Mouse (Mus musculus) embryo, embryonic 10.5 days (tissue): ENCODE results near the gene Hoxd4.
A peak's percentile ranks its signal among the peaks of the same experiment; 100 is the strongest.

Experiments used
- DNase-seq: peaks from one replicate; pipeline ENCODE4 v3.0.0-alpha.2; 2015; ENCODE audit warnings: low spot score

Hoxd4 gene

DNA sequence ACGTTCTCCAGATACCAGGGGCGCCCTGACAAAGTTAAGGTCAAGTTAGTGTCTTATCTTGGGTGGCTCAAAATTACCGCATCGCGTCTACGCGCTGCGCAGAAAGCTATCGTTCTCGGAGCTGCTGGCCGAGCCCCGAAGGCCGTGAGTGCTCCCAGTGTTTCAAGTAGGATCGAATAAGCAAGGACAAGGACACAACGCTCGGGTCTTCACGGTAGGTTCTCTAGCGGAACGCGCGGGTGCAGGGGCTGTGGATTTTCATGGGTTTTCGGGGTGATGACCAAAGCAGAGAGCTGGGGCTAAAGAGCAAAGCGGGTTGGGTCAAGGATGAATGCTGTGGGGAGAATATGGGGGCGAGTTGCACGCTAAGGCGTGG lies 32.1 kb upstream of the Hoxd4 start:
- no peak for DNase-seq

DNA sequence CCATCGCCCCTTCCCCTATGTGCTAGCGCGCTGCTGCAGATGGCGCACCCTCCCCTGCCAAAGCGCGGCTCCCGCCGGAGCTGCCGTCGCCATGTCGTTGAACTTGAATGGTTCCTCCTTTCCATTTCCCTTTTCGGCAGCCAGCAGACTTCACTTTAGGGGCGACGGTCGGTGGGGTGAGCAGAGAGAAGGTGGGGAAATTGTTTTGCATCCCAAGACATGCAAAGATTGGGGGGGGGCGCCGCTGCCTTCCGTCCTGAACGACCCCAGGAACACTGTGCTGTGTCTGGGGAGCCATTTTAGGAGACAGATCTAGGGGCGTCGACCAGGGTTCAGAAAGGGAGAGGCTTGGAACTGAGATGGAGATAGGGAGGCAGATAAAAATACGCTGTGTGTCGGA lies 31.7 kb upstream of the Hoxd4 start:
- DNase-seq: no peak

- no peak for DNase-seq
These were observed 30.9 kb upstream of the Hoxd4 start for GRCm38 (mm10) chr2:74680561-74681398.

GRCm38 (mm10) chr2:74681594-74682531 lies 29.9 kb upstream of the Hoxd4 start:
- DNase-seq: no peak

DNA sequence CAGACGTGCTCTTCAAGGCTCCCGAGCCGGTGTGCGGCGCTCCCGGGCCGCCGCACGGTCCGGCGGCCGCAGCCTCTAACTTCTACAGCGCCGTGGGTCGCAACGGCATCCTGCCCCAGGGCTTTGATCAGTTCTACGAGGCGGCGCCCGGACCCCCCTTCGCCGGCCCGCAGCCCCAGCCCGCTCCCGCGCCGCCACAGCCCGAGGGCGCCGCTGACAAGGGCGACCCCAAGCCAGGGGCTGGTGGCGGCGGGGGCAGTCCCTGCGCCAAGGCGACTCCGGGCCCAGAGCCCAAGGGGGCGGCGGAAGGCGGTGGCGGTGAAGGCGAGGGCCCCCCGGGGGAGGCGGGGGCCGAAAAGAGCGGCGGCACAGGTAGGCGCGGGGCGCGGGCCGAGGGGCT lies 28.9 kb upstream of the Hoxd4 start:
- DNase-seq: no peak

DNA sequence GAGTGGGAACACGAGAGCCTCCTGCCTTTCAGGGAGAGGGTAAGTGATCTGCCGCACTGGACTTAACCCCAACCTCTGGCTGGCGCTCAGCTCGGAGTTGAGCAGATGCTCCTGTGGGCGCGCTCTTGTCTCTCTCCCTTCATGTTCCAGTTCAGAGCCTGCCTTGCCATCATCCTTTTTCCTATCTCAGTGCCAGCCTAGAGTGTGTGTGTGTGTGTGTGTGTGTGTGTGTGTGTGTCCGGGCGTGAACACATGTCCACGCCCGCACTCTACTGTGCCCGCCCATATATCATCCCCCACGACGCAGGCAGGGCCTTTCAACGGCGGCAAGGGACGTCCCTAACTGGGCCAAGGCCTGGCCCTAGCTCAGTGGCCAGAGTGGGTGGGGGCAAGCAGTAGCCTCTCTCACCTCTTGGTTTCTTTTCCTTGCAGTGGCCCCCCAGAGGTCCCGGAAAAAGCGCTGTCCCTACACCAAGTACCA lies 28.2 kb upstream of the Hoxd4 start:
- no peak for DNase-seq

DNA sequence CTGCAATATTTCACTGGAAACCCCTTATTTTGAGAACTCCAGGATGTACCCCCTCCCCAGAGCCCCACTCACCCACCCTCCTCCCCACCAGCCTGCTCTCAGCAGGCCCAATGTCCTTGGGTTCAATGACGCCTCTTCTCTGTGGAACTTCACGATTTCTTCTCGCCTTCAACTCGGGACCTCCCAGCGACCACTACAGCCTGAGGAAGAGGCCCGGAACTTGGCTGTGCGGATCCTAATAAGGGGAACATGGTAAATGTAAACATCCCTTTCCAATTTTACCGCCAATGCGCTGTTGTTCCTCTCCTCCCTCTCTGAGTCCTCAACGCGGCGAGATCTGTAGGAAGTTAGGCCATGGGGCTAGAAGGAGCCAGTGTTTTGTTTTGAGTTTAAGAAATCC lies 27.6 kb upstream of the Hoxd4 start:
- DNase-seq: no peak

- DNase-seq: no peak
These were observed 26.6 kb upstream of the Hoxd4 start for GRCm38 (mm10) chr2:74685059-74685603.

GRCm38 (mm10) chr2:74686301-74686987 lies 25.3 kb upstream of the Hoxd4 start:
- peak; percentile 93 for DNase-seq

GRCm38 (mm10) chr2:74686988-74687697 lies 24.6 kb upstream of the Hoxd4 start:
- no peak for DNase-seq

- no peak for DNase-seq
These were observed 23.8 kb upstream of the Hoxd4 start for GRCm38 (mm10) chr2:74687698-74688555.

- no peak for DNase-seq
These were observed 22.7 kb upstream of the Hoxd4 start for GRCm38 (mm10) chr2:74688795-74689573.

GRCm38 (mm10) chr2:74689574-74690337 lies 22.0 kb upstream of the Hoxd4 start:
- DNase-seq: no peak

DNA sequence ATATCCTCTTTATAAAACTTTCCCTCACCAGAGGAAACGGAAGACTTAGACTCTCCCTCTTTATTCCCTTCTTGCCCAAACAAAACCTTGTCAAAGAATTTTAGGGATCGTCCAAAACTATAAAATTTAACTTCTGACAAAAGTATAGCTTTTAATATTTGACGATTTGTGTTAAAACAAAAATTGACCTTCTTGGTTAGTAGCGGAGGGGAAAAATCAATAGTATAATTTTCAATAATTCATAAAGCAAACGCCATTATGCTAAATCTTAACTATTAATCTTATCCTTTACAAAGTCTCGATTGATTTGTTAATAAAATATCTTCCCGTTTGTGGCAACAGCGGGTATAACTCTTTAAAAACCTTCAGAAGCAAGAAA lies 21.4 kb upstream of the Hoxd4 start:
- DNase-seq: no peak

- peak; percentile 90 for DNase-seq
These were observed 20.4 kb upstream of the Hoxd4 start, which contains the start of gene Hoxd10 for GRCm38 (mm10) chr2:74691022-74691951. TSS of gene Hoxd10 (plus strand) at chr2:74691924.

GRCm38 (mm10) chr2:74691995-74692807 lies 19.5 kb upstream of the Hoxd4 start:
- DNase-seq: no peak
